Mouse (Mus musculus): ENCODE data around the gene Gm21118. TPM values are rescaled to one million over a fixed set of nuclear protein-coding genes. Genes with fewer than 3 reads are reported as not detected.
"Not testable (repeated sequence)": the region's sequence is repeated elsewhere in the genome, so short reads cannot be mapped to it uniquely, and the experiment has no call there.

The Gm21118 gene
- total RNA-seq (2021): not detected

DNA sequence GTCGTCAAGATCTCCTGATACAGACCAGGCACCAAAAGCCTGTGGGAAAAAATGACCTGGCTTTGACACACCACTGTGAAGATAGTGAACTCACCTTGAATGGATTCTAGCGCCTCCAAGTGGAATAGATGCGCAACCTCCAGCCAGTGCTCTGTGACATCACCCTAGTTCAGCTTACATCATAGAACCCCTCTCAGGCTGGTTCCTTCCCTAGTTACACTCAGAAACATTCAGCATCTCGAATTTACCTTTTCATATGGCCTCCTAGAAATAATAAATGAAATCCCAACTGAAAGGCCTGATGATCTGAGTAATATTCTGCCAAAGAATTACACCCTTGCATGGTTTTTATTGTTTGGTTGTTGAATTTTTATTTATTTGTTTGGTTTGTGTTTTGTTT lies at the start of gene Gm21118:
Gene Gm21118 (minus strand): TSS at position 101 of the 400 bp plus-strand sequence.
- not testable (repeated sequence) for DNase-seq

DNA sequence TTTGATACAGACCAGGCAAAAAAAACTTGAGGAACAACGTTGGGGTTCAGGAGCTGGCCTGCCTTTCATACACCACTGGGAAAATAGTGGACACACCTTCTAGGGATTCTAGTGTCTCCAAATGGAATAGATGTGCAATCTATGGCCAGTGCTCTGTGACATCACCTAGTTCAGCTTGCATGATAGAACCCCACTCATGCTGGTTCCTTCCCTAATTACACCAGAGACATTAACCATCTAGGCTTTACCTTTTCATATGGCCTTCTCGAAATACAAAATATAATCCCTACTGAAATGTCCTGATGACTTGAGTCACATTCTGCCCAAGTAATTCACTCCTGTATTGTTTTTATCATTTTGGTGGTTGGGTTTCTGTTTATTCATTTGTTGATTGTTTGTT lies 29.7 kb upstream of the Gm21118 start, which contains the start of the genes Gm29423 and Gm29644:
Gene Gm29423 (minus strand): TSS at position 101 of the 400 bp plus-strand sequence.
Gene Gm29644 (minus strand): TSS at position 157 of the 400 bp plus-strand sequence.
- not testable (repeated sequence) for DNase-seq

Other genes with a start within 250 kb of the Gm21118 start
- not detected for gene Gm29423, start 29.6 kb upstream of the Gm21118 start, total RNA-seq (2021)
- gene Gm29644, start 29.7 kb upstream of the Gm21118 start, total RNA-seq (2021): not detected
- gene Gm20888, start 168.2 kb upstream of the Gm21118 start, total RNA-seq (2021): not detected

Data from layer of hippocampus, postnatal 36 days (tissue).